Mouse (Mus musculus) limb, embryonic 11.5 days (tissue): ENCODE measurements around the gene Itgb6. TPM values are rescaled to one million over a fixed set of nuclear protein-coding genes. Genes with fewer than 3 reads are reported as not detected.

ENCODE experiments used
- ATAC-seq: fragments of 200-750 bp; cut with Nextera tagmentation; 2 replicates; pipeline ENCODE4 v1.8.0; 2017; ENCODE audit warnings: low read depth; ENCODE audit not compliant: insufficient number of reproducible peaks, low FRiP score, low TSS enrichment
- DNase-seq: peaks from one replicate; pipeline ENCODE4 v3.0.0-alpha.2; 2015; ENCODE audit warnings: low spot score
- H3K27ac ChIP-seq: fragments of 300-500 bp; sonication (generic); replicated peaks from 2 replicates; pipeline ENCODE4 v1.5.1; 2014; ENCODE audit warnings: low read depth, mild to moderate bottlenecking, low read length
- H3K27me3 ChIP-seq: fragments of 300-500 bp; sonication (generic); 2 replicates; pipeline ENCODE4 v1.6.1; 2014; ENCODE audit warnings: mild to moderate bottlenecking, low read length, mixed read lengths; ENCODE audit not compliant: control insufficient read depth, insufficient read depth
- H3K36me3 ChIP-seq: fragments of 300-500 bp; sonication (generic); 2 replicates; pipeline ENCODE4 v1.6.1; 2014; ENCODE audit warnings: mild to moderate bottlenecking, low read length, moderate library complexity, mixed read lengths; ENCODE audit not compliant: control insufficient read depth, insufficient read depth
- H3K4me1 ChIP-seq: fragments of 300-500 bp; sonication (generic); 2 replicates; pipeline ENCODE4 v1.6.1; 2014; ENCODE audit warnings: low read length, mixed read lengths; ENCODE audit not compliant: control insufficient read depth, insufficient read depth
- H3K4me2 ChIP-seq: fragments of 300-500 bp; sonication (generic); 2 replicates; pipeline ENCODE4 v1.6.1; 2014; ENCODE audit warnings: low read depth, mild to moderate bottlenecking, moderate library complexity; ENCODE audit not compliant: severe bottlenecking
- H3K4me3 ChIP-seq: fragments of 300-500 bp; sonication (generic); 2 replicates; pipeline ENCODE4 v1.5.1; 2014; ENCODE audit warnings: low read depth, low read length
- H3K9ac ChIP-seq: fragments of 300-500 bp; sonication (generic); 2 replicates; pipeline ENCODE4 v1.6.1; 2014; ENCODE audit warnings: mild to moderate bottlenecking, low read length
- H3K9me3 ChIP-seq: fragments of 300-500 bp; sonication (generic); 2 replicates; pipeline ENCODE4 v1.6.1; 2016; ENCODE audit warnings: low read length; ENCODE audit not compliant: control insufficient read depth
- WGBS: fragments of 180-500 bp; shearing (Covaris S2); extraction: QIAGEN DNeasy Blood & Tissue Kit; methylation state at CpG from one replicate; pipeline ENCODE4 v1.1.7; 2014; 5-methylcytosine and 5-hydroxymethylcytosine counted together
- polyA plus RNA-seq: library from polyadenylated mRNA; unstranded; fragments of >200 nt; fragmentation: Nextera tagmentation; extraction: Ambion mirVana; gene quantifications from 2 replicates; pipeline ENCODE4 v1.2.1, GENCODE M21; 2014

Gene Itgb6
- polyA plus RNA-seq, 1 experiment from 2014 or later, result 0.61 TPM

DNA sequence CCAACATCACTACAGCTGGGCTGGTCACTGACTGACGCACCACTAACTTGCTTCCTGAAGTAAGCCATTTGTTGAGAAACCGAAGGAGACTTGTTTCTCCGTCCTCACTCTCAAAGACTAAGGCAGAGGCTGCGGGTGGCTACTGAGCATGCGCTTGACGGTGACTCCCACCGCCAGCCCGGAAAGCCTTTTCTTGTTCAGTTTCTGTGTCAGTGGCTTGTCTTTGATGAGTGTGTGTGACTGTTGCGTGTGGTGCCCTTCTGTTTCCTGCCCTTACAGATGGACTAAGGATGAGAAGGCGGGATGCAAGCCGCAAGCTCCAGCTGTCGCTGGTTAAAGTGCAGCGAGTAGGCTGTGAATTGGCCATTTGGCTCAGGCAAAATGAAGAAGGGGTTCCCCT is 5.1 kb downstream of the Itgb6 start:
- DNase-seq (no peak), ATAC-seq (no peak)
- H3K27me3 ChIP-seq, result no peaks in the 10 kb centered on the region
- H3K4me2 ChIP-seq, result no peak overlapping the region
- H3K9ac ChIP-seq, result no peak overlapping the region
- peaks cover 5% of the 10 kb centered on the region; the same call in 1 of the 2 replicates for H3K4me1 ChIP-seq
- H3K27ac ChIP-seq, result no peak overlapping the region
- no peak overlapping the region for H3K4me3 ChIP-seq
- WGBS, result 61% methylated on average over 13 of the region's 13 CpGs
- no peaks in the 10 kb centered on the region for H3K36me3 ChIP-seq
- H3K9me3 ChIP-seq, result no peaks in the 10 kb centered on the region

- no peaks in the 10 kb centered on the region for H3K27me3 ChIP-seq
- no peak for DNase-seq
- peaks cover 5% of the 10 kb centered on the region; the same call in 1 of the 2 replicates for H3K4me1 ChIP-seq
- no peak overlapping the region for H3K4me2 ChIP-seq
- no peak overlapping the region for H3K4me3 ChIP-seq
- H3K27ac ChIP-seq, result no peak overlapping the region
- H3K9ac ChIP-seq, result no peak overlapping the region
- ATAC-seq, result no peak
- no peaks in the 10 kb centered on the region for H3K36me3 ChIP-seq
- H3K9me3 ChIP-seq, result no peaks in the 10 kb centered on the region
Observed at GRCm38 (mm10) chr2:60716549-60716948, 5.9 kb downstream of the Itgb6 start.

GRCm38 (mm10) chr2:60715771-60716170 is 6.7 kb downstream of the Itgb6 start:
- Histone ChIP-seq H3K4me2 (no peak overlapping the region), H3K27ac (no peak overlapping the region), H3K27me3 (no peaks in the 10 kb centered on the region), H3K4me1 (peaks cover 5% of the 10 kb centered on the region; the same call in 1 of the 2 replicates), H3K9me3 (no peaks in the 10 kb centered on the region), H3K36me3 (no peaks in the 10 kb centered on the region), H3K4me3 (no peak overlapping the region), H3K9ac (no peak overlapping the region)
- ATAC-seq, result no peak
- 84% methylated on average over 13 of the region's 13 CpGs for WGBS
- no peak for DNase-seq

GRCm38 (mm10) chr2:60714971-60715502 is 7.4 kb downstream of the Itgb6 start:
- Histone ChIP-seq H3K4me3 (no peak overlapping the region), H3K36me3 (no peaks in the 10 kb centered on the region), H3K4me1 (peaks cover 5% of the 10 kb centered on the region; the same call in 1 of the 2 replicates), H3K9me3 (no peaks in the 10 kb centered on the region), H3K27ac (no peak overlapping the region), H3K27me3 (no peaks in the 10 kb centered on the region), H3K4me2 (no peak overlapping the region), H3K9ac (no peak overlapping the region)
- DNase-seq (no peak), ATAC-seq (no peak)
- 47% methylated on average over 8 of the region's 8 CpGs for WGBS

- DNase-seq, result no peak
- H3K27ac ChIP-seq, result no peak overlapping the region
Observed at GRCm38 (mm10) chr2:60714475-60714874, 8.0 kb downstream of the Itgb6 start.

DNA sequence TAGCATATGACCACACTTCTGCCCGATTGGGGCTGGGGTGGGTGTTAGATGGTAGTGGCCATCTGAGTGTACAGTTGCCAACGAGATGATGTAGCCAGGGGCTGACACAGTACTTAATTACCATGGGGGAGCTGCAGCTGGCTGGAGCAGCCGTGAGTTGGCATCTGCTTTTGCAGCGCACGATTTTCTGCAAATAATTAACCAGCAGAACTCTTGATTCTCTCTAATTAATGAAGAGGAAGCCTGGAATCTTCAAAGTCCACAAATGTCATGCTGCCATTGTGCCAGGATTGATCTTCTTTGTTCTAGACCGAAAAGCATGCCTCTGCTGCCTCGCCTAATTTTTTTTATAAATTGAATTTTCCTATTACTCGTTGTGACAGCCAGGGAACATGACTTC is 8.6 kb downstream of the Itgb6 start:
- DNase-seq, result no peak
- Histone ChIP-seq H3K36me3 (no peaks in the 10 kb centered on the region), H3K27ac (no peak overlapping the region), H3K4me1 (peaks cover 5% of the 10 kb centered on the region; the same call in 1 of the 2 replicates), H3K27me3 (no peaks in the 10 kb centered on the region), H3K9ac (no peak overlapping the region), H3K4me2 (no peak overlapping the region), H3K4me3 (no peak overlapping the region), H3K9me3 (no peaks in the 10 kb centered on the region)
- no peak for ATAC-seq
- 29% methylated on average over 8 of the region's 8 CpGs for WGBS

More at GRCm38 (mm10) chr2:60714475-60714874, 8.0 kb downstream of the Itgb6 start:
- Histone ChIP-seq H3K9me3 (no peaks in the 10 kb centered on the region), H3K36me3 (no peaks in the 10 kb centered on the region), H3K4me2 (no peak overlapping the region), H3K9ac (no peak overlapping the region), H3K4me1 (peaks cover 5% of the 10 kb centered on the region; the same call in 1 of the 2 replicates), H3K4me3 (no peak overlapping the region), H3K27me3 (no peaks in the 10 kb centered on the region)
- ATAC-seq, result no peak
- 49% methylated on average over 7 of the region's 7 CpGs for WGBS

GRCm38 (mm10) chr2:60712891-60713290 is 9.6 kb downstream of the Itgb6 start:
- Histone ChIP-seq H3K4me2 (no peak overlapping the region), H3K27ac (no peak overlapping the region), H3K9me3 (no peaks in the 10 kb centered on the region), H3K9ac (no peak overlapping the region), H3K36me3 (no peaks in the 10 kb centered on the region), H3K4me1 (peaks cover 5% of the 10 kb centered on the region; the same call in 1 of the 2 replicates), H3K27me3 (no peaks in the 10 kb centered on the region), H3K4me3 (no peak overlapping the region)
- 83% methylated on average over 5 of the region's 5 CpGs for WGBS
- no peak for ATAC-seq
- no peak for DNase-seq

- H3K4me1 ChIP-seq, result peaks cover 5% of the 10 kb centered on the region; the same call in 1 of the 2 replicates
Observed at GRCm38 (mm10) chr2:60712483-60712882, 10.0 kb downstream of the Itgb6 start.

More at GRCm38 (mm10) chr2:60712483-60712882, 10.0 kb downstream of the Itgb6 start:
- H3K4me2 ChIP-seq, result no peak overlapping the region
- ATAC-seq, result no peak
- H3K9me3 ChIP-seq, result no peaks in the 10 kb centered on the region
- H3K36me3 ChIP-seq, result no peaks in the 10 kb centered on the region
- H3K4me3 ChIP-seq, result no peak overlapping the region
- no peak overlapping the region for H3K9ac ChIP-seq
- DNase-seq, result no peak
- WGBS, result 75% methylated on average over 6 of the region's 6 CpGs
- H3K27me3 ChIP-seq, result no peaks in the 10 kb centered on the region
- H3K27ac ChIP-seq, result no peak overlapping the region
